Mouse (Mus musculus) left cerebral cortex, postnatal 25 days (tissue): Measurements from ENCODE around the gene Apol7b. TPM values are rescaled to one million over a fixed set of nuclear protein-coding genes. Genes with fewer than 3 reads are reported as not detected.
"Not testable (repeated sequence)": the region's sequence is repeated elsewhere in the genome, so short reads cannot be mapped to it uniquely, and the experiment has no call there.

ENCODE experiments used
- DNase-seq, 2 experiments: peaks; one replicate each; pipeline ENCODE4 v3.0.0; 2022; ENCODE audit warnings: low spot score in 2 of 2, mixed read lengths in 1 of 2
- intact Hi-C: fragments of 180-260 bp; cut with DNase I; formaldehyde crosslinking; loops from one replicate; pipeline ENCODE4 v1.15.1; 2025
- total RNA-seq, 2 experiments: library from RNA; stranded (reverse); gene quantifications; 2 replicates each; pipeline ENCODE4 v1.2.3; 2021

Gene Apol7b
- total RNA-seq, 2 experiments from 2014 or later = 0.28 TPM; not detected in 1

DNA sequence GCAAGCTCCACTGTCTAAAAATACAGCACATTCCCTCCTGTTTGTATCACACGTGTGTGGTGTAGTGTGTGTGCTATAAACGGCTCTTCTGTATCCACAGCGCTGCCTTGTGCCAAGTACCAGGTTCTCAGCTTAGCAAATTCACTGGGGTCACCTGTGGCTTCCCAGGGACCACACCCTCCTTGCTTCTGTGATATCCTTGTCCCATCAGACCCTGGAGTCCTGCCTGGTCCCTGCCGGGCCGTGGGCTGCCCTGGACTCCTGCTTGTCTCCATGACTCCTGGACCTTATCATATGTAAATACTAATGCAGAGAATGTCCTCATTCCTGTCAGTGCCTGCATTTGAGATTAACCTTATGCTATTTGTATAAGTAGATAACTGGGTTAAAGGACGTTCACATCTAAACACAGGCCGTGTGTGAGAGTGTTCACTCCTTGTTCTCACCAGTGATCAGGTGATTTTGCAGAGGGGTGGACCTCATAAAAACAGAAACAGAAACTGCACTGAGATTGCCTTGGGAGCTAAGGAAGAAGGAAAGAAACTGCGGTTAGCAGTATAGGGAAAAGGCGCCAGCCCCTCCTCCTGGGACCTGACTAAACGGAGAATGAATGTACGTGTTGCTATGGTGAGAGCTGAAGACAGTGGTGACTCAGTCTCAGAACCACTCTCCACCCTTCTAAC, 49.7 kb downstream of the Apol7b start:
- intact Hi-C loops = not testable (repeated sequence)
- peak; percentile 17 to 74 for DNase-seq

DNA sequence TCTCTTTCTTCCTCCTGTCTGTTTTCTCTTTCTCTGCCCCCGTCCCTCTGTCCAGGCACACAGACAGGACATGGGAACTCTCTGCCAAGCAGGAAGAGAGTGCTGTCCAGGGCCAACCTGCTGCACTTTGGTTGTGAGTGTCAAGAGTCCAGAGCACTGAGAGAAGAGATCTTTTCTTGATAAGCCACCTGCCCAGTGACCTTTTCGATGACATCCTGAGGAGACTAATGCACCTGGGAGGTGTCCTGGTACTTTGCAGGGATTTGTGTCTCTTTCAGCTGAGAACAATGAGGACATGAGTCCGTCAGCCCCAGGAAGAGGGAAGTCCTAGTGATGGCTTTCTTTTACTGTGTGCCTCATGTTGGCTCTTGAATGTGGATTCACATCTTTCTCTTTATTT, 53.5 kb downstream of the Apol7b start:
- DNase-seq, intact Hi-C loops: not testable (repeated sequence)

DNA sequence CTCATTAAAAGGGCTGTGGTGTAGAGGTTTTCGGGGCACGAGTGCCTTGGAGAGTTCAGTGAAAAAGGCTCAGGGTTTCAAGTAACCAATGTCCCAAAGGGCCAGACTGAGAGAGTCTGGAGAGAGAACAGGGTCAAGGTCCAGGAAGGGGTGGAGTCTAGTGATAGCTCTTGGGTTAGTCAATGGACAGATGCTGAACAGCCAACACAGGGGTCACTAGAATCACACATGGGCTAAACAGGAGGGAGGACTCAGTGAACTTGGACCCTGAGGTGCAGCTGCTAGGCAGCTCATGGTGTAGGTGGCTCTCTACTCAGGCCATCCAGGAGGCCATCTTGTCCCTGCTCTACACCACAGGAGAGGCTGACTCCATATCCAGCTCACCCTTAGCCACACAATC, 59.8 kb downstream of the Apol7b start:
- intact Hi-C loops = no loop called here

DNA sequence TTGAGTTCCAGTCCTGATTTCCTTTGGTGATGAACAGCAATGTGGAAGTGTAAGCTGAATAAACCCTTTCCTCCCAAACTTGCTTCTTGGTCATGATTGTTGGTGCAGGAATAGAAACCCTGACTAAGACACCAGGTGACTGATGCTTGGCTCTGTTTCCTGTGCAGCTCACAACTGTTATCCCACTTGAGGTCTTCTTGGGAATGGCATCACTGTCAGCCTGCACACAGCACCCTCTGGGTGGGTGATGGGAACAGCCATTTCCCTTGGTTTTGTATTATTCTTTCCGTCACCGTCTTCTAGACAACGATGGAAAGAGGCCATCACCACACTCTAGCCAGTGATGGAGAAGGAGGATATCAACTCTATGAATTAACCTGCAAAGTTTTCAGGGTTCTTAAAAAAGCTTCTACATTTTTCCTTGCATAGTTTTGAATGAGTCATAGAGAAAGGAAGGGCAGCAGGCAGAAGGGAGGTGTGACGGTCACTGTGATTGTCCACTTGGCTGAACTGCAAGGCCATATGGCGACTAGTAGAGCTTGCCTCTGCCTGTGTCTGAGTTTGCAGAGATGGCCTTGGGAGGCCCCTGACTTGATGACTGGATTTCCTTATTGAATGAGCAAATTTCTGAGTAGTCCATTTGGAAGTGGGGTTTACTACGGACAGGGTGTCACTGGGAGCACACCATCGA, 62.8 kb downstream of the Apol7b start:
- intact Hi-C loops = no loop called here
- DNase-seq = peak in 1 of 2 experiments; percentile 13

More for the DNA sequence above, 59.8 kb downstream of the Apol7b start:
- DNase-seq = no peak

DNA sequence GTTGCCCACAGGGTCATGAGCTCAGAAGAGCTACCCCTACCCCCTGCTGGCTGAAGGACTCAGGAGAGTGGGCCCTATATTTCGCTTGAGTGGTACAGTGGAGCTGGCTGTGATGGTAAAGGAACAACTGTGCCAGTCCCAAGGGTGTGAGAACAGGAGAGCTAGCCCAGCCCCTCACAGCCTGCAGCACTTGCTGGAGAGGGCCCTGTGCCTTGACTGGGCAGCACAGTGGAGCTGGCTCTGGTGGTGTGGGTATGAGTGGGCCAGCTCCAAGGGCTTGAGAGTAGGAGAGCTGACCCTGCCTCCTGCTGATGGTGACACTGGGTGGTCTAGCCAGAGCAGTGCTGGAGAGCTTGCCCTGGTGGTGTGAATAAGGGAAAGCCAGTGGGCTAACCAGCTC, 64.4 kb downstream of the Apol7b start:
- intact Hi-C loops = no loop called here
- no peak for DNase-seq

DNA sequence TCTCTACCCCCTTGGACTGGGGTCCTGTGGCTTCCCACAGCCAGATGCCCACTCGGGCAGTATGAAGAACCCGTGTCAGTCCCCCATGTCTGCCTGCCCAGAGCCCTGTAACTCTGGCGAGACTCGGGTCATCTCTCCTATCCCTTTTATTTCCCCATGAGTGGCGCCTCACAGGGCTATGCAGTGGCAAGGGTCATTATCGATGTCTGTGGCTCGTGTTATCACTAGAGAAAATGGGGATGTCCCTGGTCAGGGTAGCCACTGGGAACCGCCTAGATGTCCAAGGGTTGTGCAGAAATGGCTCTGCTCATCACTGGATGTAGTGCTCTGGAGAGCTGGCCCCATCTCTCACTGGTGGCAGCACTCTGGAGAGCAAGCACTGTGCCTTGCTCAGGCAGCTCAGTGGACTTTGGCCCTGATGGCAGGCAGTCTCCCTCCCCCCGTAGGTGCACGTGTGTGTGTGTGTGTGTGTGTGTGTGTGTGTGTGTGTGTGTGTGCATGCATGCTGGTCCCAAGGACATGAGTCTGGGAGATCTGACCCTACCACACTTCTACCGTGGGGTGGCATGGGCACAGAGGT, 64.9 kb downstream of the Apol7b start:
- intact Hi-C loops = no loop called here
- DNase-seq = no peak

DNA sequence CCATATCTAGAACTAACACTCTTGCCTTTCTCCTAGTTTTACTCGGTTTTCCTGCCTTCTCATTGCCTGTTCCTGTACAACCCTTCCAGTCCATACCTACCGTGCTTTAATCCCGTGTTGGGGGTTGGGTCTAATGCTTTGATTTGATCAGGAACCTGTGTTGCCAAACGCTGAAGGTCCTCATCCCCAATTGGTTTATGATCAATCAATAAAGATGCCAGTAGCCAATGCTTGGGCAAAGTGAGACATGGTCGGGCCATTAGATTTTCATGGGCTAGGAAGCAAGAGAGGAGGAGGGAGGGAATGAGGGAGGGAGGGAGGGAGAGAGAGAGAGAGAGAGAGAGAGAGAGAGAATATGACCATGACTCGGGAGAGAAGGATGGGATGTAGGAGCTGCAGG, 65.8 kb downstream of the Apol7b start:
- intact Hi-C loops = no loop called here

DNA sequence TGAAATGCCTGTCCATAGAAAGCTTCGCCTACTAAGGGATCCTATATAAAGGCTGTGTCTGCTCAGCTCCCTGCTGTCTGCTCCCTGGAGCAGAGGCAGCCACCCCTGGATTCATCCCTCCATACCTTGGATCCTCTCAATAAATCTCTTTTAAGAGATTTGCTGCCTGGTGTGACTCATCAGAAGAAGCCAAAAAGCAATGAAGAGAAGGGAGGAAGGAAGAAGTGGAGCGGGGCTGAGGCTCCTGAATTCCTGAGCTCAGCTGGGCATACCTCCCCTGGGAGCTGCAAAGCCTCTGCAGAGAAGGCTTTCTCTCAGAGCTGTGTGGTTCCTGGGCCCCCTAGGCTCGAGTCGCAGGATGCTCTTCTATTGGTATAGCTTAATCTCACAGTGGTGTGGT, 67.4 kb downstream of the Apol7b start:
- intact Hi-C loops = no loop called here

More for the DNA sequence above, 65.8 kb downstream of the Apol7b start:
- DNase-seq = no peak

DNA sequence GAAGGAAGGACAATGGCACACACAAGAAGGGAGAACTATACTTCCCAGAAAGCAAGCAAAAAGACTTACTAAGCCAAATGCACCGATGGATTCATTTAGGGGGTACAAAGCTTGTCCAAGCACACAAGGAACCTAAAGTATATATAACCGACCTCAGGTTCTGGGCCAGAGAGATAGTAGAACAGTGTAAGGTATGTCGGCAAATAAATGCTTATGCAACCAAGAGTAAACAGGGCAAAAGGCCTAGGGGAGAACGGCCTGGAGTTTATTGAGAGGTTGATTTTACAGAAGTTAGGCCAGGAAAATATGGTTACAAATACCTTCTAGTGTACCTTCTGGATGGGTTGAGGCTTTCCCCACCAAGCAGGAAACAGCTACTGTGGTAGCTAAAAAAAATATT, 69.9 kb downstream of the Apol7b start:
- DNase-seq = no peak
- intact Hi-C loops = no loop called here

More for the DNA sequence above, 67.4 kb downstream of the Apol7b start:
- DNase-seq = peak in 1 of 2 experiments; percentile 20

DNA sequence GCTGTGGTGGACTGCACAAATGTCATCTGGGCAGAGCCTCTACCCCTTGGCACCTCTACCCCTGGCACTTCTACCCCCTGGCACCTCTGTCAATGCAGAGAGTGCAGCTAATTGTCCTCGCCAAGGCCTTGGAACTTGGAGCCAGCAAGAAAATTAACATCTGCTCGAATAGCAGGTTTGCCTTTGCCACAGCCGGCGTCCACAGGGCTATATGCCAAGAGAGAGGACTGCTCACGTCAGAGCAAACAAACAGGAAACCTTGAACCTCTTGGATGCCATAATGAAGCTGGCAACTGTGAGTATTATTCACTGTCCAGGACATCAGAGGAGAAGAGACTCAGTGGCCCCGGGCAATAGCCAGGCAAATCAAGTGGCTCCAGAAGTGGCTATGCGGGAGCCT, 70.4 kb downstream of the Apol7b start:
- DNase-seq = no peak
- intact Hi-C loops = no loop called here

Other genes with a start within 250 kb of the Apol7b start
- 100 to 1,000 TPM; 244 to 265 TPM for gene Rbfox2, start 140.5 kb downstream of the Apol7b start, total RNA-seq
- gene Apol7a, start 48.4 kb downstream of the Apol7b start, total RNA-seq = under 1 TPM in 1 of 2 experiments, not detected in 1; 0.50 TPM
- not detected for gene Apol9a, start 36.4 kb downstream of the Apol7b start, total RNA-seq
- not detected for gene Apol10a, start 29.6 kb upstream of the Apol7b start, total RNA-seq
- not detected for gene Apol11a, start 60.8 kb upstream of the Apol7b start, total RNA-seq
- not detected for gene Apol7c, start 85.8 kb upstream of the Apol7b start, total RNA-seq
- gene 1700025B11Rik, start 114.4 kb upstream of the Apol7b start, total RNA-seq = not detected
- gene Apol10b, start 148.6 kb upstream of the Apol7b start, total RNA-seq = not detected
- not detected for gene Gm36245, start 151.8 kb upstream of the Apol7b start, total RNA-seq
- gene Apol11b, start 195.8 kb upstream of the Apol7b start, total RNA-seq = not detected